Mouse (Mus musculus) midbrain, embryonic 14.5 days (tissue): ENCODE measurements around the gene Kcnk13. TPM values are rescaled to one million over a fixed set of nuclear protein-coding genes. Genes with fewer than 3 reads are reported as not detected.

ENCODE experiments used
- ATAC-seq: fragments of 200-750 bp; cut with Nextera tagmentation; 2 replicates; pipeline ENCODE4 v1.8.0; 2017; ENCODE audit warnings: moderate number of reproducible peaks, moderate library complexity; ENCODE audit not compliant: low FRiP score, low TSS enrichment
- DNase-seq: peaks from one replicate; pipeline ENCODE4 v3.0.0-alpha.2; 2015
- H3K27ac ChIP-seq: fragments of 300-500 bp; sonication (generic); replicated peaks from 2 replicates; pipeline ENCODE4 v1.5.1; 2014; ENCODE audit warnings: mild to moderate bottlenecking, low read depth, low read length, moderate library complexity
- H3K27me3 ChIP-seq: fragments of 300-500 bp; sonication (generic); 2 replicates; pipeline ENCODE4 v1.6.1; 2014; ENCODE audit warnings: low read length, control low read depth, mixed read lengths; ENCODE audit not compliant: control insufficient read depth, insufficient read depth
- H3K36me3 ChIP-seq: fragments of 300-500 bp; sonication (generic); 2 replicates; pipeline ENCODE4 v1.6.1; 2014; ENCODE audit warnings: low read length, control low read depth; ENCODE audit not compliant: control insufficient read depth, insufficient read depth
- H3K4me1 ChIP-seq: fragments of 300-500 bp; sonication (generic); 2 replicates; pipeline ENCODE4 v1.6.1; 2014; ENCODE audit warnings: mild to moderate bottlenecking, antibody characterized with exemption, low read length, control low read depth; ENCODE audit not compliant: control insufficient read depth, insufficient read depth
- H3K4me2 ChIP-seq: fragments of 300-500 bp; sonication (generic); 2 replicates; pipeline ENCODE4 v1.6.1; 2014; ENCODE audit warnings: mild to moderate bottlenecking, low read length, moderate library complexity
- H3K4me3 ChIP-seq: fragments of 300-500 bp; sonication (generic); replicated peaks from 2 replicates; pipeline ENCODE4 v1.5.1; 2014; ENCODE audit warnings: low read depth, low read length
- H3K9ac ChIP-seq: fragments of 300-500 bp; sonication (generic); replicated peaks from 2 replicates; pipeline ENCODE4 v1.6.1; 2014; ENCODE audit warnings: mild to moderate bottlenecking, low read length, moderate library complexity
- H3K9me3 ChIP-seq: fragments of 300-500 bp; sonication (generic); 2 replicates; pipeline ENCODE4 v1.6.1; 2016; ENCODE audit warnings: low read length, control low read depth, mixed read lengths; ENCODE audit not compliant: control insufficient read depth
- WGBS: fragments of 180-500 bp; shearing (Covaris S2); extraction: QIAGEN DNeasy Blood & Tissue Kit; methylation state at CpG from one replicate; pipeline ENCODE4 v1.1.7; 2014; 5-methylcytosine and 5-hydroxymethylcytosine counted together
- polyA plus RNA-seq: library from polyadenylated mRNA; unstranded; fragments of >200 nt; fragmentation: Nextera tagmentation; extraction: Ambion mirVana; gene quantifications from 2 replicates; pipeline ENCODE4 v1.2.1, GENCODE M21; 2014

The Kcnk13 gene
- polyA plus RNA-seq, 1 experiment from 2014 or later: 0.79 TPM

DNA sequence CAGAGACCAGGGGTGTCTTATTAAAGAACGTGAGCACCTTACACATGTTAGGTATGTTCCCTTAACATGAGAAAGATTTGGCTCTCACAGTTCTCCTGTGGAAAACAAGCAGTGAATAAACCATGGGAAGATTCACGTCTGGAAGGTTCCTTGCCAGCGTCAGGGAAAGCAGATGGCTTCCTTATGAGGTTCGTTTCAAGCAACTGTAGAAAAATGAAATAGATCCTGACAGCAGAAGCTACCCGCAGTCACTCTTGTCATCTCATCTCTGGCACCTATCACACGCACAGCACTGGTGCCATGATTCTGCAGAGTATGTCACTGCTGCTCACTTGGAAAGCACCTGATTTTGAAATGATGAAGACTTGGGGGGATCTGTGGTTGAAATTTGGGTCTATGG, 53.4 kb downstream of the Kcnk13 start:
- DNase-seq (no peak), ATAC-seq (no peak)
- whole genome bisulfite sequencing: 86% methylated on average over 6 of the region's 6 CpGs

DNA sequence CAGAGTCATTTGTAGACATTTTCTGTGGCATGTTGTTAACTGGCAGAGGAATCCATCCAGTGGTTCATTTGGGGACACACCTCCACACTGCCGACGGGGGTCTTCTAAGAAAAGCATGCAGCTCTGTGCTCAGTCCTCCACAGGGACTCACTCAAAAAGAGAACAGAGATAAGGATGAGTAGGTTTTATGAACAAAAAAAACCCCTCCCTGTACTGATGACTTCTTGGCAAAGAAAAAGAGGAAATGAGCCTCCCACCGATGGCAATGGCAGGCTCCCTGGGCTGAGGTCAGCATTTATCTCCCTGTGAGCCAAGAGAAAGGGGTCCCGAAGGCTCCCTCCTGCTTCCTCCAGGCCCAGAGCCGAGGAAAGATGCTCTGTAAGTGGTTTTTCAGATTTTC, 58.2 kb downstream of the Kcnk13 start:
- Histone ChIP-seq H3K36me3 (no peaks in the 10 kb centered on the region), H3K9me3 (no peaks in the 10 kb centered on the region), H3K4me1 (no peaks in the 10 kb centered on the region), H3K4me3 (no peak overlapping the region), H3K9ac (no peak overlapping the region), H3K27me3 (no peaks in the 10 kb centered on the region), H3K4me2 (no peak overlapping the region), H3K27ac (no peak overlapping the region)
- 84% methylated on average over 5 of the region's 5 CpGs for WGBS
- DNase-seq (no peak), ATAC-seq (no peak)

More for the DNA sequence above, 53.4 kb downstream of the Kcnk13 start:
- Histone ChIP-seq H3K4me2 (no peak overlapping the region), H3K4me3 (no peak overlapping the region), H3K4me1 (no peaks in the 10 kb centered on the region), H3K9me3 (no peaks in the 10 kb centered on the region), H3K27me3 (no peaks in the 10 kb centered on the region), H3K9ac (no peak overlapping the region), H3K36me3 (no peaks in the 10 kb centered on the region), H3K27ac (no peak overlapping the region)

DNA sequence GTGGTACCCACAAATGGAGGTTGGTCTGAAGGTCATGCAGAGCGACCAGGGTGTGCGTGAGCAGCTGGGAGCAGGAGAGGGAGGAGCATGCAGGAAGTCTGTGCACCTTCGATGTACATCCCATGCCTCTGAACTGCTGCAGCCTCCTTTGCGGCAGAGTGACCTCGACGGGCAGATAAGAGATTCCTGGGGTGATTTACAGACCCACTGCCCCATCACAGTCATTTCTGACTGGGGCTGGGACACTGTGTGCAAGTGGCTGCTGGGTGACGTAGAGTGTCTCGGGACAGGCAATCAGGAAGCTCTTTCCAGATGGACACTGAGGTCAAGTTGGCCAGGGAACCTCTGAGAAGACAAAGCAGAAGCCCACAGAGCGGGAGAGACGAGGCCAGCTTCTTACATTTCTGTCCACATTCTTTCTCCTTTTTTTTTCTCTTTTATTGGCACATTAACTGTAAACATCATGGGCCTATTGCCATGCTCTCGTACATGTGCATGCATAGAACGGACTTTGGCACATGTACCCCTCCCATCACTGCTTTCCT, 59.6 kb downstream of the Kcnk13 start:
- ATAC-seq (no peak), DNase-seq (no peak)
- no peaks in the 10 kb centered on the region for H3K27me3 ChIP-seq
- H3K9ac ChIP-seq: no peak overlapping the region
- no peak overlapping the region for H3K4me3 ChIP-seq
- no peaks in the 10 kb centered on the region for H3K4me1 ChIP-seq
- no peak overlapping the region for H3K27ac ChIP-seq
- H3K4me2 ChIP-seq: no peak overlapping the region
- no peaks in the 10 kb centered on the region for H3K36me3 ChIP-seq
- WGBS: 85% methylated on average over 12 of the region's 12 CpGs
- no peaks in the 10 kb centered on the region for H3K9me3 ChIP-seq

DNA sequence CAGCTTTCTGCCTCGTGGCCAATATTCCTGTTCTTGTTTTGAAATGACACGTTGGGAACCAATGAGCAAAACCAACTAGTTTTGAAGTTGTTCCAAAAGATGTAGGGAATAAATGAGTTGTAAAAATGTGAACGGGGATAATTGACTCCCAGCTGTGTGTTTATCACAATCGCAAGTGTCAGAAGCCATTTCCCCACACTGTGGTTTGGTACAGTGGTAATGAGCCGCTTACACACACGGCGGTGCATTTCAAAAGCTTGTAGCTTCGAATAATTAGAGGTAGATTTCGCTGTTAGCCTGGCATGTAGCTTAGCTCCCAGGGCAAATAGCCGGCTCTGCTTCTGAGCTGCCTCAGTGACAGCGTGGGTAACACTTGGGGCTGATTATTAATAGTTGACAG, 61.4 kb downstream of the Kcnk13 start:
- Histone ChIP-seq H3K4me2 (no peak overlapping the region), H3K4me3 (no peak overlapping the region), H3K9me3 (no peaks in the 10 kb centered on the region), H3K9ac (no peak overlapping the region), H3K4me1 (no peaks in the 10 kb centered on the region), H3K27me3 (no peaks in the 10 kb centered on the region), H3K27ac (no peak overlapping the region), H3K36me3 (no peaks in the 10 kb centered on the region)
- 62% methylated on average over 11 of the region's 11 CpGs for WGBS
- no peak for ATAC-seq
- DNase-seq: peak; percentile 19

DNA sequence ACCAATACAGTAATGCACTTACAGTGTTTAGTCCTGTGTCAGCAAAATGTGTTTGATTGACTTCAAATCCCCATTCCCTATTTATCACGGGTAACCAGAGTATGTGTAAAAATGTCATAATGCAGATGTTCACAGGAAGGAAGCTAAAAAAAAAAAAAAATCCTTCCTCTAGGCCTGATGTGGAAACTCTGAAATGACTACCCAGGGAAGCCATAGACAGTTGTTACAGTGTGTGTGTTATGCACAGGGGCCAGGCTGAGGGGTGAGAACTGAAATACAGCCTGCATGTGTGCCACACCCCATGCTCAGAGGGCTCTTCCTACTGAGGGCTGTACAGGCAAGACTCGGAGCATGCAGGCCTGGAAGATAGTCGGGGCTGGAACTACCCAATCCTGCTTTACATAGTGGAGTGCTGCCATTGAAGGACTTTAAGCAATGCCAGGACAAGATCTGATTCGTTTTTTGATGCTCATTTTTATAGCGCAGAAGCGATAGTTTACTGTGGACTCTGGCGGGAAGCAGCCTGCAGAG, 62.5 kb downstream of the Kcnk13 start:
- no peak overlapping the region for H3K27ac ChIP-seq
- no peak overlapping the region for H3K9ac ChIP-seq
- H3K36me3 ChIP-seq: no peaks in the 10 kb centered on the region
- H3K4me1 ChIP-seq: no peaks in the 10 kb centered on the region
- ATAC-seq: no peak
- no peak overlapping the region for H3K4me3 ChIP-seq
- DNase-seq: no peak
- no peaks in the 10 kb centered on the region for H3K9me3 ChIP-seq
- H3K27me3 ChIP-seq: no peaks in the 10 kb centered on the region
- WGBS: 84% methylated on average over 7 of the region's 7 CpGs
- no peak overlapping the region for H3K4me2 ChIP-seq

DNA sequence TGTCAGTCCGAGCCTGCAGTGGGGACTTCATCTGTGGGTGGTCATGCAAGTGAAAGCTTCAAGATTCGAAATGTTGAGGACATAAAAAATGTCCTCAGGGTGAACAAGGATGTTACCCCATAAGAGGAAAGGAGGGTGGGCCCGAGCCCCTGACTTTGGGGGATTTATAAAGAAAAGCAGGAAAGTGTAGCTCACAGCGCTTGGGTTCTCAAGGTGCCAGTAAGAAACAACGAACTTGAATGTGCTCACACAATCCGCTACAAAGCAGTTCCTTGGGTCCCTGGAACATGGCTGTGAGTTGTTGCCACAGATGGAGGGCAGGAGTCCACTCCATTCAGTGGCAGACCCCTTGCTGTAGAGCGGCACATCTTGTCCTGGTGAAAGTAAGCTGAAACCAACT, 63.0 kb downstream of the Kcnk13 start:
- no peaks in the 10 kb centered on the region for H3K4me1 ChIP-seq
- DNase-seq: no peak
- H3K4me2 ChIP-seq: no peak overlapping the region
- H3K4me3 ChIP-seq: no peak overlapping the region
- no peak overlapping the region for H3K9ac ChIP-seq
- H3K27me3 ChIP-seq: no peaks in the 10 kb centered on the region
- WGBS: 85% methylated on average over 7 of the region's 7 CpGs
- ATAC-seq: no peak
- no peaks in the 10 kb centered on the region for H3K9me3 ChIP-seq
- H3K36me3 ChIP-seq: no peaks in the 10 kb centered on the region
- H3K27ac ChIP-seq: no peak overlapping the region

DNA sequence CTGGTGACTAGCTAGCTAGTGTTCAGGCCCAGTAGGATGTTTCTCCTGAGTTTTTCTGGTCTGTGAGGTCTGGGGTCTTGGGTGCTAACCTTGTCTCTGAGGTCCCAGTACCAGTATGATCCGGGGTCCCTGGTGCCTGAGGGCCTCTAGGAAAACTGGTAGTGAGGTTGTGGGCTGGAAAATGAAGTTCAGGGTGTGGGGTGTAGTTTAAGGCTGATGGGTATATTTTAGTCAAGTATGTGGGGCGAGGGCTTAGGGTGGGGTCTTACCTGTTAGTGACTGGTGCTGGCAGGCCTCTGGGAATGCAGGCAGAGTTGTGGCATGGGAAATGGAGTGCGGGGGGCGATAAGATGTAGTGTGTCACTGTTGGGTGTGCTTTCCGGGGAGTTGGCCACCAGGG, 67.4 kb downstream of the Kcnk13 start:
- H3K36me3 ChIP-seq: no peaks in the 10 kb centered on the region

DNA sequence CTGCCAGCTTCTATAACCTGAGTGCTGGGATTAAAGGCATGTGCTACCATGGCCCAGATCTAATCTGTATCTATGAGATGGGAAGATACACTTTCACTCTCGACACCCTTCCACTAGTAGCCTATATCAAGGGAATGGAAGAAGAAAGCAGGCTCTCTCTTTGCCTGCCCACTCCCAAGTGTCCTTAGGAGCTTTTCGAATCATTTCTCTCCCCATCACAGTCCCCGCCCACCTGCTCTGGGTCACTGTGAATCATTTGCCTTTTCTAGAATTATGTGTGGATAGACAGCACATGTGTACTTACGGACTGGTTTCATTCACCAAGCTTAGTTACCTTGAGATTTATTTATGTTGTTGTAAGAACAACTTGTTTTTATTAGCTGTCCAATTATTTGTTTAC, 68.2 kb downstream of the Kcnk13 start:
- Histone ChIP-seq H3K9ac (no peak overlapping the region), H3K9me3 (no peaks in the 10 kb centered on the region), H3K36me3 (no peaks in the 10 kb centered on the region), H3K4me3 (no peak overlapping the region), H3K27me3 (no peaks in the 10 kb centered on the region), H3K4me1 (no peaks in the 10 kb centered on the region), H3K4me2 (no peak overlapping the region), H3K27ac (no peak overlapping the region)
- DNase-seq (no peak), ATAC-seq (no peak)
- 89% methylated on average over 4 of the region's 4 CpGs for WGBS

More for the DNA sequence above, 67.4 kb downstream of the Kcnk13 start:
- Histone ChIP-seq H3K9me3 (no peaks in the 10 kb centered on the region), H3K27ac (no peak overlapping the region), H3K4me1 (no peaks in the 10 kb centered on the region), H3K4me3 (no peak overlapping the region), H3K27me3 (no peaks in the 10 kb centered on the region), H3K9ac (no peak overlapping the region), H3K4me2 (no peak overlapping the region)
- DNase-seq (no peak), ATAC-seq (no peak)
- 87% methylated on average over 5 of the region's 5 CpGs for WGBS

DNA sequence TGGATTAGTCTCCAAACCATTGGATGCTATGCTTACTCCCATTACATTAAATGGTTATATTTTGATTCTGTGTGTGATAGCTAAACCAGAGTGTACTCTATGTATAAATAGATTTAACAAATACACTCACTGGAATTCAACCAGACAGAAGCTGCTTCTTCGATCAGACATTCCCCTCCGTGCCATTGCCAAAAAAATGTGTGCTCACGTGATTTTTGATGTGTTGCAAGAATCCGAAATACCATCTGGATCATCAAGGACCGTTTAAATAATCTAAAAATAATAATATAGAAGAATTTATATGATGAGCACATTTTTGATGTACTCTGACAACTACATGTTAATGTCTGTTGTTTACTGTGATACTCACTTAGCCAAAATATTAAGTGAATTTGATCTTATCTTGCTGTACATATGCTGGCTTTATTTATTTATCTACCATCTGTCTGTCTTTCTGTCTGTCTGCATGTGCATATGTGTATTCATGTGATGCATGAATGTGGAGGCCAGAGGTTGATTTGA, 74.5 kb downstream of the Kcnk13 start:
- no peak for DNase-seq
- Histone ChIP-seq H3K4me1 (no peaks in the 10 kb centered on the region), H3K9ac (no peak overlapping the region), H3K4me2 (no peak overlapping the region), H3K9me3 (no peaks in the 10 kb centered on the region), H3K27ac (no peak overlapping the region), H3K27me3 (no peaks in the 10 kb centered on the region), H3K36me3 (no peaks in the 10 kb centered on the region), H3K4me3 (no peak overlapping the region)
- no peak for ATAC-seq
- WGBS: 92% methylated on average over 5 of the region's 5 CpGs
